Mouse (Mus musculus): ENCODE measurements around the gene Smg6.

DNA sequence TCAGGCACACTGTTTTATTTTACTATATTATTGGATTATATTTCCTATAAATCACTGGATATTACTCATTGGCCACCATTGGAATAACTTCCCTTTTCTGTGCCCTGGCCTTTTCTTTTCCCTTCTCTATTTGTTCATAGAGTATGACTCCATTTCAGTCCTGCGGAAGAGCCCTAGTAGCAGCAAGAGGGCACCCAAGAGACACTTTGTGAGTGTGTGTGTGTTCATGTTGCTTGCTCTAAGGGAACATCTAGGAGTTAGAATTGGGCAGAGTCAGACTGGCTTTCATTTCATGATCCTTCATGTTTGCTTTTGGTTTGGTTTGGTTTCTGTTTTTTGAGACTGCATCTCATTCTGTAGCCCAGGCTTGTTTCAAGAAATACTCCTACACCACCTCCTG, 68.5 kb downstream of the Smg6 start:
- no peak for TF ChIP-seq EP300 (IDR thresholded peaks at IDR 0.05; ENCODE audit: low read depth)
- TF ChIP-seq CTCF (IDR thresholded peaks at IDR 0.05; ENCODE audit: low read depth), result peak; percentile 54
